Mouse (Mus musculus): ENCODE data around the gene Cmip. TPM values are rescaled to one million over a fixed set of nuclear protein-coding genes. Genes with fewer than 3 reads are reported as not detected.
A peak's percentile ranks its signal among the peaks of the same experiment; 100 is the strongest.

Gene Cmip
- total RNA-seq, 2 experiments from 2014 or later = 17.6 to 22.3 TPM

- no peak for DNase-seq
These were observed 68.0 kb downstream of the Cmip start for GRCm38 (mm10) chr8:117324821-117325220.

GRCm38 (mm10) chr8:117326735-117327134 lies 69.9 kb downstream of the Cmip start:
- DNase-seq = no peak

- DNase-seq = no peak
These were observed 70.5 kb downstream of the Cmip start for GRCm38 (mm10) chr8:117327385-117327837.

- DNase-seq = no peak
These were observed 71.9 kb downstream of the Cmip start for GRCm38 (mm10) chr8:117328758-117329157.

GRCm38 (mm10) chr8:117329167-117329566 lies 72.3 kb downstream of the Cmip start:
- DNase-seq = no peak

- DNase-seq = no peak
These were observed 73.0 kb downstream of the Cmip start for GRCm38 (mm10) chr8:117329903-117330302.

GRCm38 (mm10) chr8:117332229-117333010 lies 75.6 kb downstream of the Cmip start:
- DNase-seq = no peak

GRCm38 (mm10) chr8:117333619-117334018 lies 76.8 kb downstream of the Cmip start:
- no peak for DNase-seq

- no peak for DNase-seq
These were observed 77.3 kb downstream of the Cmip start for GRCm38 (mm10) chr8:117334058-117334747.

GRCm38 (mm10) chr8:117334748-117335393 lies 78.0 kb downstream of the Cmip start:
- DNase-seq = peak in 1 of 2 experiments; percentile 31

GRCm38 (mm10) chr8:117335423-117335822 lies 78.6 kb downstream of the Cmip start:
- DNase-seq = no peak

GRCm38 (mm10) chr8:117337188-117337587 lies 80.3 kb downstream of the Cmip start:
- DNase-seq = no peak

- DNase-seq = no peak
These were observed 81.8 kb downstream of the Cmip start for GRCm38 (mm10) chr8:117338678-117339077.

GRCm38 (mm10) chr8:117339296-117339957 lies 82.6 kb downstream of the Cmip start:
- DNase-seq = peak; percentile 48 to 66

- peak; percentile 62 to 83 for DNase-seq
These were observed 83.2 kb downstream of the Cmip start for GRCm38 (mm10) chr8:117339958-117340651.

- DNase-seq = peak in 1 of 2 experiments; percentile 58
These were observed 83.9 kb downstream of the Cmip start for GRCm38 (mm10) chr8:117340800-117341199.

- DNase-seq = peak in 1 of 2 experiments; percentile 33
These were observed 86.0 kb downstream of the Cmip start for GRCm38 (mm10) chr8:117342735-117343385.

GRCm38 (mm10) chr8:117343484-117343883 lies 86.6 kb downstream of the Cmip start:
- no peak for DNase-seq

GRCm38 (mm10) chr8:117344899-117345298 lies 88.0 kb downstream of the Cmip start:
- no peak for DNase-seq

GRCm38 (mm10) chr8:117345376-117345775 lies 88.5 kb downstream of the Cmip start:
- DNase-seq = no peak

- DNase-seq = no peak
These were observed 90.7 kb downstream of the Cmip start for GRCm38 (mm10) chr8:117347556-117347955.

Data from heart, adult 18-20 months (tissue).